Mouse (Mus musculus) heart, adult 11 months (tissue): Measurements from ENCODE around the gene Minos1.

ENCODE experiments used
- DNase-seq: peaks from one replicate; pipeline ENCODE4 v3.0.0; 2022

Minos1 gene

GRCm38 (mm10) chr4:139142985-139143384 is 12.1 kb upstream of the Minos1 start:
- DNase-seq, result no peak

GRCm38 (mm10) chr4:139141785-139142184 is 10.9 kb upstream of the Minos1 start:
- DNase-seq, result no peak

GRCm38 (mm10) chr4:139140267-139140666 is 9.4 kb upstream of the Minos1 start:
- DNase-seq, result no peak

GRCm38 (mm10) chr4:139136011-139136410 is 5.1 kb upstream of the Minos1 start:
- no peak for DNase-seq

- DNase-seq, result no peak
Observed at GRCm38 (mm10) chr4:139133109-139133508, 2.2 kb upstream of the Minos1 start.

GRCm38 (mm10) chr4:139131858-139132672 is 1.2 kb upstream of the Minos1 start:
- no peak for DNase-seq

- peak; percentile 94 for DNase-seq
Observed at GRCm38 (mm10) chr4:139129806-139130700, 860 bp downstream of the Minos1 start.

- DNase-seq, result no peak
Observed at GRCm38 (mm10) chr4:139126475-139126874, 4.4 kb downstream of the Minos1 start.

GRCm38 (mm10) chr4:139124940-139125339 is 6.0 kb downstream of the Minos1 start:
- DNase-seq, result no peak

- no peak for DNase-seq
Observed at GRCm38 (mm10) chr4:139122557-139122956, 8.4 kb downstream of the Minos1 start.

GRCm38 (mm10) chr4:139120998-139121397 is 9.9 kb downstream of the Minos1 start:
- DNase-seq, result no peak

- no peak for DNase-seq
Observed at GRCm38 (mm10) chr4:139120281-139120814, 10.6 kb downstream of the Minos1 start.

- DNase-seq, result no peak
Observed at GRCm38 (mm10) chr4:139116356-139117063, 14.4 kb downstream of the Minos1 start.

- DNase-seq, result no peak
Observed at GRCm38 (mm10) chr4:139115721-139116120, 15.2 kb downstream of the Minos1 start.

- DNase-seq, result no peak
Observed at GRCm38 (mm10) chr4:139112482-139112881, 18.4 kb downstream of the Minos1 start.

- no peak for DNase-seq
Observed at GRCm38 (mm10) chr4:139111421-139111820, 19.5 kb downstream of the Minos1 start.

GRCm38 (mm10) chr4:139110858-139111257 is 20.1 kb downstream of the Minos1 start:
- no peak for DNase-seq

GRCm38 (mm10) chr4:139105453-139105852 is 25.5 kb downstream of the Minos1 start:
- no peak for DNase-seq

GRCm38 (mm10) chr4:139101546-139101945 is 29.4 kb downstream of the Minos1 start:
- DNase-seq, result peak; percentile 68

GRCm38 (mm10) chr4:139100326-139100725 is 30.6 kb downstream of the Minos1 start:
- DNase-seq, result no peak

GRCm38 (mm10) chr4:139096201-139096600 is 34.7 kb downstream of the Minos1 start:
- no peak for DNase-seq

- no peak for DNase-seq
Observed at GRCm38 (mm10) chr4:139095406-139095805, 35.5 kb downstream of the Minos1 start.

- DNase-seq, result no peak
Observed at GRCm38 (mm10) chr4:139093196-139093530, 37.8 kb downstream of the Minos1 start.
